Mouse (Mus musculus): Measurements from ENCODE around the gene Antxr2. TPM values are rescaled to one million over a fixed set of nuclear protein-coding genes. Genes with fewer than 3 reads are reported as not detected.

Gene Antxr2
- polyA plus RNA-seq, 1 experiment: 33.6 TPM

- no peak overlapping the region for H3K4me3 ChIP-seq (ENCODE audit: insufficient read depth, poor library complexity, severe bottlenecking)
- no peak for TF ChIP-seq CTCF (IDR thresholded peaks at IDR 0.05; ENCODE audit: control insufficient read depth, insufficient read depth, insufficient read length)
- TF ChIP-seq USF1 (IDR thresholded peaks at IDR 0.05; ENCODE audit: low read depth): no peak
- no peak for TF ChIP-seq MYOG (IDR thresholded peaks at IDR 0.05; ENCODE audit: control insufficient read depth, extremely low read depth, insufficient read length)
- TF ChIP-seq CEBPB (IDR thresholded peaks at IDR 0.05; ENCODE audit: low read depth): peak; percentile 9
- TF ChIP-seq MAX (IDR thresholded peaks at IDR 0.05): no peak
- peak; percentile 84 for TF ChIP-seq FOSL1 (IDR thresholded peaks at IDR 0.05; ENCODE audit: insufficient read depth, low read length, poor library complexity, severe bottlenecking)
- TF ChIP-seq MYOD1 (IDR thresholded peaks at IDR 0.05; ENCODE audit: control insufficient read depth, insufficient read length, low read depth): peak; percentile 24
- peaks cover 37% of the 10 kb centered on the region for H3K36me3 ChIP-seq (ENCODE audit: control insufficient read depth, insufficient read depth)
- H3K79me3 ChIP-seq (ENCODE audit: low read depth): peaks cover 35% of the 10 kb centered on the region
- no peaks in the 10 kb centered on the region for H3K27me3 ChIP-seq (ENCODE audit: control insufficient read depth, insufficient read depth, insufficient read length)
- H3K79me2 ChIP-seq (ENCODE audit: control insufficient read depth, insufficient read depth): peaks cover 47% of the 10 kb centered on the region
- H3ac ChIP-seq (ENCODE audit: control insufficient read depth, insufficient read length, low read depth): no peak overlapping the region
These were observed 44.1 kb downstream of the Antxr2 start for GRCm38 (mm10) chr5:97986656-97987294.

DNA sequence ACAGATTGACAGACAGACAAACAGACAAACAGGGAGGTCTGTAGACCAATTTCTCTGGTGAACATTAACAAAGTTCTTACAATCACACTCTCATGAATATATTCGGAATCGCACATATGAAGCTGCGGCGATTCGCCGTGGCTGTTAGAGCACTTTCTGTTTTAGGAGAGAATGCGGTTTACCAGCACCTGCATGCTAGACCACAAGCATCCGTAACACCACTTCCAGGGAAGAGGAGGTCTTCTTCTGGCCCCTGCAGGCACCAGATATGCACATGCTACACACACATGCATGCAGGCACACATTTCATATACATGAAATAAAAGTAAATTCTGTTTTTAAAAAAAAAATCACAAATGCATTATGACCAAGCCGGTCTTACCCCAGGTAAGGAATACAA is 47.5 kb downstream of the Antxr2 start:
- Histone ChIP-seq H3K4me3 (ENCODE audit: insufficient read depth, poor library complexity, severe bottlenecking) (no peak overlapping the region), H3K79me3 (ENCODE audit: low read depth) (peaks cover 37% of the 10 kb centered on the region), H3K79me2 (ENCODE audit: control insufficient read depth, insufficient read depth) (peaks cover 75% of the 10 kb centered on the region), H3ac (ENCODE audit: control insufficient read depth, insufficient read length, low read depth) (no peak overlapping the region), H3K27me3 (ENCODE audit: control insufficient read depth, insufficient read depth, insufficient read length) (no peaks in the 10 kb centered on the region), H3K36me3 (ENCODE audit: control insufficient read depth, insufficient read depth) (peaks cover 70% of the 10 kb centered on the region)
- TF ChIP-seq CTCF (IDR thresholded peaks at IDR 0.05; ENCODE audit: control insufficient read depth, insufficient read depth, insufficient read length) (no peak), MYOG (IDR thresholded peaks at IDR 0.05; ENCODE audit: control insufficient read depth, extremely low read depth, insufficient read length) (no peak), USF1 (IDR thresholded peaks at IDR 0.05; ENCODE audit: low read depth) (no peak), MYOD1 (IDR thresholded peaks at IDR 0.05; ENCODE audit: control insufficient read depth, insufficient read length, low read depth) (no peak), CEBPB (IDR thresholded peaks at IDR 0.05; ENCODE audit: low read depth) (no peak), MAX (IDR thresholded peaks at IDR 0.05) (no peak), FOSL1 (IDR thresholded peaks at IDR 0.05; ENCODE audit: insufficient read depth, low read length, poor library complexity, severe bottlenecking) (no peak)

DNA sequence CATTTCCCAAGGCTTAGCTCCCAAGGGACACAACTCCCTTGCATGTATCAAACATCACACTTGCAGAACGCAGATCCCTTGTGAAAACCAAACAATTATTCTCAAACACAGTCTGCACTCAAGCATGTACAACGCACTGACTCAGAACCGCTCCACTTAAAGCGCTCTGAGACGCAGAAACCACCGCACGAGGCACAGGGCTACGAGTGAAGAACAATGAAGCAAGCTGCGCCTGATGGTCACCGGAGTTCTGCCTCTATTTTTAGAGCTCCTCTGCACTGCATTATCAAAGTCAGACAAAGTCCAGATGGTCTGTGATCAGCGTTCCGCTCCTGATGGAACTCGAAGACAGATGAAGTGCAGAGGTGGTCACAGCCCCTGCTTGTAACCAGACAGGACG is 50.4 kb downstream of the Antxr2 start:
- Histone ChIP-seq H3ac (ENCODE audit: control insufficient read depth, insufficient read length, low read depth) (no peak overlapping the region), H3K4me3 (ENCODE audit: insufficient read depth, poor library complexity, severe bottlenecking) (no peak overlapping the region), H3K79me2 (ENCODE audit: control insufficient read depth, insufficient read depth) (peaks cover 65% of the 10 kb centered on the region), H3K79me3 (ENCODE audit: low read depth) (peaks cover 28% of the 10 kb centered on the region), H3K27me3 (ENCODE audit: control insufficient read depth, insufficient read depth, insufficient read length) (no peaks in the 10 kb centered on the region), H3K36me3 (ENCODE audit: control insufficient read depth, insufficient read depth) (peaks cover 76% of the 10 kb centered on the region)
- TF ChIP-seq MYOG (IDR thresholded peaks at IDR 0.05; ENCODE audit: control insufficient read depth, extremely low read depth, insufficient read length) (no peak), MYOD1 (IDR thresholded peaks at IDR 0.05; ENCODE audit: control insufficient read depth, insufficient read length, low read depth) (no peak), USF1 (IDR thresholded peaks at IDR 0.05; ENCODE audit: low read depth) (no peak), CEBPB (IDR thresholded peaks at IDR 0.05; ENCODE audit: low read depth) (no peak)

GRCm38 (mm10) chr5:97973293-97973692 is 57.5 kb downstream of the Antxr2 start:
- Histone ChIP-seq H3K36me3 (ENCODE audit: control insufficient read depth, insufficient read depth) (peaks cover 82% of the 10 kb centered on the region), H3ac (ENCODE audit: control insufficient read depth, insufficient read length, low read depth) (no peak overlapping the region), H3K79me3 (ENCODE audit: low read depth) (no peaks in the 10 kb centered on the region), H3K4me3 (ENCODE audit: insufficient read depth, poor library complexity, severe bottlenecking) (no peak overlapping the region), H3K27me3 (ENCODE audit: control insufficient read depth, insufficient read depth, insufficient read length) (no peaks in the 10 kb centered on the region), H3K79me2 (ENCODE audit: control insufficient read depth, insufficient read depth) (no peaks in the 10 kb centered on the region)
- no peak for TF ChIP-seq FOSL1 (IDR thresholded peaks at IDR 0.05; ENCODE audit: insufficient read depth, low read length, poor library complexity, severe bottlenecking)
- TF ChIP-seq CEBPB (IDR thresholded peaks at IDR 0.05; ENCODE audit: low read depth): no peak
- no peak for TF ChIP-seq USF1 (IDR thresholded peaks at IDR 0.05; ENCODE audit: low read depth)
- no peak for TF ChIP-seq CTCF (IDR thresholded peaks at IDR 0.05; ENCODE audit: control insufficient read depth, insufficient read depth, insufficient read length)
- no peak for TF ChIP-seq MYOG (IDR thresholded peaks at IDR 0.05; ENCODE audit: control insufficient read depth, extremely low read depth, insufficient read length)

- Histone ChIP-seq H3ac (ENCODE audit: control insufficient read depth, insufficient read length, low read depth) (no peak overlapping the region), H3K79me2 (ENCODE audit: control insufficient read depth, insufficient read depth) (no peaks in the 10 kb centered on the region), H3K36me3 (ENCODE audit: control insufficient read depth, insufficient read depth) (peaks cover 83% of the 10 kb centered on the region), H3K79me3 (ENCODE audit: low read depth) (no peaks in the 10 kb centered on the region), H3K27me3 (ENCODE audit: control insufficient read depth, insufficient read depth, insufficient read length) (no peaks in the 10 kb centered on the region), H3K4me3 (ENCODE audit: insufficient read depth, poor library complexity, severe bottlenecking) (no peak overlapping the region)
- TF ChIP-seq CEBPB (IDR thresholded peaks at IDR 0.05; ENCODE audit: low read depth): no peak
- no peak for TF ChIP-seq USF1 (IDR thresholded peaks at IDR 0.05; ENCODE audit: low read depth)
- TF ChIP-seq FOSL1 (IDR thresholded peaks at IDR 0.05; ENCODE audit: insufficient read depth, low read length, poor library complexity, severe bottlenecking): no peak
- no peak for TF ChIP-seq MAX (IDR thresholded peaks at IDR 0.05)
- no peak for TF ChIP-seq MYOG (IDR thresholded peaks at IDR 0.05; ENCODE audit: control insufficient read depth, extremely low read depth, insufficient read length)
These were observed 58.8 kb downstream of the Antxr2 start for GRCm38 (mm10) chr5:97972029-97972428.

DNA sequence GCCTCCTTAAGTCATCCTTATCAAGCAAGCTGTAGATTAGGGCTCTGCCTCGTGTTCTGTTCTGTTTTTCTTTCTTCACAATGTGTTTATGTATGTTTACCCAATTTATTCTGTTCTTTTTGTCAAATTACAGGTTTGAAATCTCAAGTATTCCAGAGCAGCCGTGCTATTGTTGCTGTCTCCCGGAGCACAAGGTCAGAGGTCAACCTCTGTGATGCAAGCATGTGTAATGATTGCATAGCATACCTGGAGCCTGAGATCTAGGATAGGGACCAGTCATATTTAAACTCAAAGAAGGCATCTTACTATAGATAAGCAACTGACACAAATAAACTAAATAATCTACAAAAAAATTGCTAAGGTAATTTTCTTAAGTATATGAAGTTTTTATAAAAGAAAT is 59.6 kb downstream of the Antxr2 start:
- Histone ChIP-seq H3K4me3 (ENCODE audit: insufficient read depth, poor library complexity, severe bottlenecking) (no peak overlapping the region), H3ac (ENCODE audit: control insufficient read depth, insufficient read length, low read depth) (no peak overlapping the region), H3K79me3 (ENCODE audit: low read depth) (no peaks in the 10 kb centered on the region), H3K27me3 (ENCODE audit: control insufficient read depth, insufficient read depth, insufficient read length) (no peaks in the 10 kb centered on the region), H3K79me2 (ENCODE audit: control insufficient read depth, insufficient read depth) (no peaks in the 10 kb centered on the region), H3K36me3 (ENCODE audit: control insufficient read depth, insufficient read depth) (peaks cover 79% of the 10 kb centered on the region)
- TF ChIP-seq CTCF (IDR thresholded peaks at IDR 0.05; ENCODE audit: control insufficient read depth, insufficient read depth, insufficient read length) (no peak), FOSL1 (IDR thresholded peaks at IDR 0.05; ENCODE audit: insufficient read depth, low read length, poor library complexity, severe bottlenecking) (no peak), MYOG (IDR thresholded peaks at IDR 0.05; ENCODE audit: control insufficient read depth, extremely low read depth, insufficient read length) (no peak), USF1 (IDR thresholded peaks at IDR 0.05; ENCODE audit: low read depth) (no peak), MYOD1 (IDR thresholded peaks at IDR 0.05; ENCODE audit: control insufficient read depth, insufficient read length, low read depth) (no peak), CEBPB (IDR thresholded peaks at IDR 0.05; ENCODE audit: low read depth) (no peak), MAX (IDR thresholded peaks at IDR 0.05) (no peak)

All from C2C12 (cell line).